Mouse (Mus musculus) MEL (cell line): ENCODE measurements around the gene Rtf1. TPM values are rescaled to one million over a fixed set of nuclear protein-coding genes. Genes with fewer than 3 reads are reported as not detected.

Experiments used
- DNase-seq: peaks from one replicate; pipeline ENCODE4 v3.0.0; 2011; ENCODE audit warnings: low read depth, low spot score
- H3K27ac ChIP-seq: 2 replicates; pipeline ENCODE4 v1.5.1; 2012; ENCODE audit warnings: low read depth, mild to moderate bottlenecking, control low read depth, low read length, moderate library complexity; ENCODE audit not compliant: control insufficient read depth
- H3K27me3 ChIP-seq, 2 experiments: fragments of 150-350 bp in 1 of 2; sonication (generic) in 1 of 2; 2 replicates each; pipeline ENCODE4 v1.6.1; 2012; ENCODE audit warnings: low read length in 2 of 2, mild to moderate bottlenecking in 2 of 2, improper control_type of control experiment in 1 of 2, moderate library complexity in 1 of 2; ENCODE audit not compliant: insufficient read depth in 2 of 2, control insufficient read depth in 1 of 2
- H3K36me3 ChIP-seq, 2 experiments: 2 replicates each; pipeline ENCODE4 v1.6.1; 2012 to 2014; ENCODE audit warnings: low read length in 2 of 2, improper control_type of control experiment in 1 of 2, inconsistent platforms in 1 of 2, mild to moderate bottlenecking in 1 of 2; ENCODE audit not compliant: insufficient read depth in 2 of 2, control insufficient read depth in 1 of 2
- H3K4me1 ChIP-seq, 2 experiments: fragments of 150-350 bp in 1 of 2; sonication (generic) in 1 of 2; 2 replicates each; pipeline ENCODE4 v1.6.1; 2012; ENCODE audit warnings: low read length in 2 of 2, improper control_type of control experiment in 1 of 2, mild to moderate bottlenecking in 1 of 2; ENCODE audit not compliant: insufficient read depth in 2 of 2, control insufficient read depth in 1 of 2
- H3K4me3 ChIP-seq, 2 experiments: fragments of 150-350 bp in 1 of 2; sonication (generic) in 1 of 2; 2 replicates each; pipeline ENCODE4 v1.5.1; 2012; ENCODE audit warnings: low read depth in 2 of 2, low read length in 2 of 2, mild to moderate bottlenecking in 2 of 2, moderate library complexity in 2 of 2, control low read depth in 1 of 2, improper control_type of control experiment in 1 of 2; ENCODE audit not compliant: control insufficient read depth in 1 of 2, insufficient read depth in 1 of 2
- H3K79me2 ChIP-seq: 2 replicates; pipeline ENCODE4 v1.6.1; 2012; ENCODE audit warnings: mild to moderate bottlenecking, low read length, moderate library complexity; ENCODE audit not compliant: control insufficient read depth, poor library complexity, insufficient read depth
- H3K9ac ChIP-seq: 2 replicates; pipeline ENCODE4 v1.6.1; 2012; ENCODE audit warnings: low read depth, mild to moderate bottlenecking, control low read depth, low read length, moderate library complexity; ENCODE audit not compliant: control insufficient read depth, poor library complexity, severe bottlenecking
- H3K9me3 ChIP-seq: fragments of 150-350 bp; sonication (generic); replicated peaks from 2 replicates; pipeline ENCODE4 v1.6.1; 2012; ENCODE audit warnings: mild to moderate bottlenecking, low read length, improper control_type of control experiment, moderate library complexity; ENCODE audit not compliant: insufficient read depth
- E2F4 ChIP-seq: IDR thresholded peaks from 2 replicates; pipeline ENCODE4 v1.6.1; 2011; ENCODE audit warnings: low read depth, low read length, improper control_type of control experiment, borderline replicate concordance
- GABPA ChIP-seq: IDR thresholded peaks from 2 replicates; pipeline ENCODE4 v1.6.1; 2012; ENCODE audit warnings: low read depth, mild to moderate bottlenecking, inconsistent platforms, low read length, improper control_type of control experiment, moderate library complexity
- HCFC1 ChIP-seq: IDR thresholded peaks from 2 replicates; pipeline ENCODE4 v1.6.1; 2012; ENCODE audit warnings: low read depth, mild to moderate bottlenecking, inconsistent platforms, low read length, improper control_type of control experiment, moderate library complexity
- JUND ChIP-seq: IDR thresholded peaks from 2 replicates; pipeline ENCODE4 v1.6.1; 2011; ENCODE audit warnings: low read depth, mild to moderate bottlenecking, improper control_type of control experiment, low read length
- KAT2A ChIP-seq: conservative IDR thresholded peaks from 2 replicates; pipeline ENCODE4 v1.6.1; 2012; ENCODE audit warnings: low read depth, low read length, improper control_type of control experiment, inconsistent platforms
- MAX ChIP-seq: IDR thresholded peaks from 2 replicates; pipeline ENCODE4 v1.6.1; 2011; ENCODE audit warnings: low read length, improper control_type of control experiment
- MAZ ChIP-seq: IDR thresholded peaks from 2 replicates; pipeline ENCODE4 v1.6.1; 2012; ENCODE audit warnings: low read depth, mild to moderate bottlenecking, inconsistent platforms, low read length, improper control_type of control experiment
- MXI1 ChIP-seq: IDR thresholded peaks from 2 replicates; pipeline ENCODE4 v1.6.1; 2011; ENCODE audit warnings: mild to moderate bottlenecking, low read depth, low read length, improper control_type of control experiment
- MYC ChIP-seq: IDR thresholded peaks from 2 replicates; pipeline ENCODE4 v1.6.1; 2011; ENCODE audit warnings: low read depth, mild to moderate bottlenecking, low read length, improper control_type of control experiment, moderate library complexity
- NRF1 ChIP-seq: IDR thresholded peaks from 2 replicates; pipeline ENCODE4 v1.6.1; 2014; ENCODE audit warnings: low read depth, mild to moderate bottlenecking, inconsistent platforms, low read length, improper control_type of control experiment, moderate library complexity; ENCODE audit not compliant: poor library complexity, insufficient read depth, severe bottlenecking
- POLR2A ChIP-seq, 2 experiments: IDR thresholded peaks; 2 replicates each; pipeline ENCODE4 v1.6.1; 2011 to 2012; ENCODE audit warnings: low read length in 2 of 2, mild to moderate bottlenecking in 2 of 2, control low read depth in 1 of 2, improper control_type of control experiment in 1 of 2, low read depth in 1 of 2, moderate library complexity in 1 of 2; ENCODE audit not compliant: control insufficient read depth in 1 of 2, insufficient read depth in 1 of 2, poor library complexity in 1 of 2
- POLR2AphosphoS2 ChIP-seq: IDR thresholded peaks from 2 replicates; pipeline ENCODE4 v1.6.1; 2011; ENCODE audit warnings: low read length, improper control_type of control experiment
- RAD21 ChIP-seq: IDR thresholded peaks from 2 replicates; pipeline ENCODE4 v1.6.1; 2011; ENCODE audit warnings: mild to moderate bottlenecking, low read depth, low read length, improper control_type of control experiment
- TCF12 ChIP-seq: IDR thresholded peaks from 2 replicates; pipeline ENCODE4 v1.6.1; 2014; ENCODE audit warnings: low read depth, mild to moderate bottlenecking, inconsistent platforms, low read length, improper control_type of control experiment, moderate library complexity
- UBTF ChIP-seq: IDR thresholded peaks from 2 replicates; pipeline ENCODE4 v1.6.1; 2012; ENCODE audit warnings: low read depth, mild to moderate bottlenecking, inconsistent platforms, low read length, improper control_type of control experiment, moderate library complexity, borderline replicate concordance; ENCODE audit not compliant: insufficient read depth
- USF1 ChIP-seq: IDR thresholded peaks from 2 replicates; pipeline ENCODE4 v1.6.1; 2014; ENCODE audit warnings: low read depth, mild to moderate bottlenecking, inconsistent platforms, low read length, improper control_type of control experiment, moderate library complexity
- USF2 ChIP-seq, 2 experiments: IDR thresholded peaks; 2 replicates each; pipeline ENCODE4 v1.6.1; 2011 to 2012; ENCODE audit warnings: improper control_type of control experiment in 2 of 2, low read length in 2 of 2, borderline replicate concordance in 1 of 2, inconsistent platforms in 1 of 2, low read depth in 1 of 2, mild to moderate bottlenecking in 1 of 2; ENCODE audit not compliant: insufficient read depth in 1 of 2
- ZC3H11A ChIP-seq: IDR thresholded peaks from 2 replicates; pipeline ENCODE4 v1.6.1; 2012; ENCODE audit warnings: low read depth, mild to moderate bottlenecking, inconsistent platforms, low read length, improper control_type of control experiment
- ZMIZ1 ChIP-seq: IDR thresholded peaks from 2 replicates; pipeline ENCODE4 v1.6.1; 2012; ENCODE audit warnings: low read depth, mild to moderate bottlenecking, inconsistent platforms, low read length, improper control_type of control experiment, moderate library complexity
- polyA plus RNA-seq, 2 experiments: library from polyadenylated mRNA; stranded (reverse) in 1 of 2; unstranded in 1 of 2; fragments of >175 nt in 1 of 2; fragments of >200 nt in 1 of 2; gene quantifications; 2 replicates each; pipeline versions ENCODE4 v1.2.1 to v1.2.4; 2012; ENCODE audit warnings: low replicate concordance in 2 of 2, low read depth in 1 of 2; ENCODE audit not compliant: insufficient read length in 2 of 2, insufficient read depth in 1 of 2, missing spikeins in 1 of 2
- total RNA-seq: library from RNA; depleted of rRNA; stranded (reverse); fragments of 300-350 nt; gene quantifications from 2 replicates; pipeline ENCODE4 v1.2.3, GENCODE M21; 2012

Rtf1 gene
- total and polyA plus RNA-seq, 3 experiments: 10.6 to 46.0 TPM; not detected in 1

DNA sequence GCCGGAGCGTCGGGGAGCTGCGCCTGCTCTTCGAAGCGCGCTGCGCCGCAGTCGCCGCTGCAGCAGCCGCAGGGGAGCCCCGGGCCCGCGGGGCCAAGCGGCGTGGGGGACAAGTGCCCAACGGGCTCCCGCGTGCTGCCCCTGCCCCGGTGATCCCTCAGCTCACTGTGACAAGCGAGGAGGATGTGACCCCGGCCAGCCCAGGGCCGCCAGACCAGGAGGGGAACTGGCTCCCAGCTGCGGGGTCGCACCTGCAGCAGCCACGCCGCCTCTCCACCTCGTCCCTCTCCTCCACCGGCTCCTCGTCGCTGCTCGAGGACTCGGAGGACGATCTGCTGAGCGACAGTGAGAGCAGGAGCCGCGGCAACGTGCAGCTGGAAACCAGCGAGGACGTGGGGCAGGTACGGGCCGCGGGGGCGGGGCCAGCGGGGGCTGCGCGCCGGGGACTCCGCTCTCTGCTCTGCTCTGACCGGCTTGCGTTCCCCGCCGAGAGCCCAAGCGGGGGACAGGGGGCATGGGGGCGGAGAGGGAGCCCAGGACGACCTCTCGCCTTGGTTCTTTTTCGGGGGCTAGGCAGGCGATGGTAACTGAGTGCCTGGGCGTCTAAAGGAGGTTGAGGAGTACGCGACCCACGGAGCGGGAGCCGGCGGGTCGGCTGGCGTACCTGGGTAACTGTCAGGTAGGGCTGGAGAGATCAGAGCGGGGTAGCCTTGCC is 67.8 kb downstream of the Rtf1 start:
- TF ChIP-seq JUND (no peak), MAX (no peak), ZC3H11A (no peak), KAT2A (no peak), GABPA (no peak), RAD21 (no peak), TCF12 (no peak), POLR2A (IDR thresholded peaks at IDR 0.05; ENCODE audit: control insufficient read depth in 1 of 2, insufficient read depth in 1 of 2, low read depth in 1 of 2, low read length in 2 of 2, poor library complexity in 1 of 2) (peak in 1 of 2 experiments; percentile 16; a peak in 1 of 4 replicates), MAZ (0 out of 2 replicates have a peak, but pooled peaks have one; percentile 18), MXI1 (0 out of 2 replicates have a peak, but pooled peaks have one; percentile 21)
- TF ChIP-seq, all 39 proteins: peak for 3
- no peaks in the 10 kb centered on the region for H3K9me3 ChIP-seq
- peak overlapping the region; percentile 66 for H3K9ac ChIP-seq
- no peaks in the 10 kb centered on the region for H3K27me3 ChIP-seq
- H3K27ac ChIP-seq: no peak overlapping the region
- no peaks in the 10 kb centered on the region; a peak in 1 of 4 replicates for H3K36me3 ChIP-seq
- peaks cover 3% of the 10 kb centered on the region; the same call in 1 of the 2 replicates for H3K79me2 ChIP-seq
- peaks cover 0 to 3% of the 10 kb centered on the region in 2 experiments; a peak in 1 of 4 replicates for H3K4me1 ChIP-seq
- peak overlapping the region; percentile 60 to 98 for H3K4me3 ChIP-seq
- peak; percentile 63 for DNase-seq

DNA sequence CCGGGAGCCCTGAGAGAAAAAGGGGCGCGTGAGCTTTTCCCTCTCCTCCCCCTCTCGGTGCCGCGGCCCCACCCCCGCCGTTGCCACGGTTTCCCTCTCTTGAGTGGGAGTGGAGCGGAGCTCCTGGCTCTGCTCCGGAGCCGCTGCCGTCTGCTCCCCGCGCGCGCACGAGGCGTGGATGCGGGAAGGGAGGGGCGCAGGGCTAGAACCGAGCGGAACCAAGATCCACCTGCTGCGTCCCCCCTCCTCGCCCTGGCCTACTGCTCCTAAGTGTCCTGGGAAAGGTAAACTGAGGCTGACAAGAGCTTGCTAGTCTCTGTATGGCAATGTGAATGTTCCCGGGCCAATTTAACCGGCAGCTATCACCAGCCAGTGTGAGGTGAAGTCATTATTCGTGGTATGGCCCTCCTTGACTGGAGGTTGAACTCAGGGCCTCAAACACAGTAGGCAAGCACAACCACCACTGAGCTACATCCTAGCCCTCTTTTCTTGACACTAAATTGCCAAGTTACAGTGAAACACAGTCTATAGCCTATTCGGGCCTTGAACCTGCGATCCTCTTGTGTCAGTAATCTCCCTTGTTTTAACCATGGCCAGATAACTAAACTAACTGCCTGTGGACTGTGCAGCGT is 68.4 kb downstream of the Rtf1 start:
- H3K9ac ChIP-seq: peak overlapping the region; percentile 66
- no peak overlapping the region for H3K27ac ChIP-seq
- no peak for DNase-seq
- peaks cover 0 to 3% of the 10 kb centered on the region in 2 experiments; a peak in 1 of 4 replicates for H3K4me1 ChIP-seq
- peak overlapping the region; percentile 60 to 98 for H3K4me3 ChIP-seq
- no peaks in the 10 kb centered on the region for H3K27me3 ChIP-seq
- H3K79me2 ChIP-seq: peaks cover 3% of the 10 kb centered on the region; the same call in 1 of the 2 replicates
- no peaks in the 10 kb centered on the region; a peak in 1 of 4 replicates for H3K36me3 ChIP-seq
- TF ChIP-seq POLR2AphosphoS2: no peak
- TF ChIP-seq NRF1: no peak
- TF ChIP-seq, all 39 proteins: peak for 0
- H3K9me3 ChIP-seq: no peaks in the 10 kb centered on the region

DNA sequence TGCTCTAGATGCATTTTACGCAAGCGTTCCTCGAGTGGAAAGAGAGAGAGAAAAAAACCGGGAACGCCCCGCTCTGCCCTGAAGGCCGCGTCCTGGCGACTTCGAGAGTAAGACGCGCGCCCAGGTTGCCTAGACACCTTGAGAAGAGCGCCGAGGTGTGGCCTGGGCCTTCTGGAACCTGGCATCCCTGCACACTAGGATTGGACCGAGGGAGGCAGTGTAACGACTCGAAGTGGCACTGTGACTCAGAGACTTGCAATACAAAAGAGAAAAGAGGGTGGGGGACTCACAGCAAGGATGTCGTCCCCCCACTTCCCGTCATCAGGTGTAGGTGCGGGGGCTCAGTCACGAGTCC is 68.9 kb downstream of the Rtf1 start:
- Histone ChIP-seq H3K79me2 (peaks cover 3% of the 10 kb centered on the region; the same call in 1 of the 2 replicates), H3K27me3 (no peaks in the 10 kb centered on the region), H3K4me1 (peaks cover 0 to 3% of the 10 kb centered on the region in 2 experiments; a peak in 1 of 4 replicates), H3K36me3 (no peaks in the 10 kb centered on the region; a peak in 1 of 4 replicates), H3K27ac (no peak overlapping the region), H3K9me3 (no peaks in the 10 kb centered on the region), H3K9ac (no peak overlapping the region), H3K4me3 (no peak overlapping the region)
- TF ChIP-seq POLR2AphosphoS2: no peak
- no peak for TF ChIP-seq UBTF
- no peak for TF ChIP-seq USF1
- TF ChIP-seq JUND: no peak
- no peak for TF ChIP-seq HCFC1
- no peak for TF ChIP-seq USF2 (IDR thresholded peaks at IDR 0.05; ENCODE audit: borderline replicate concordance in 1 of 2, insufficient read depth in 1 of 2, low read depth in 1 of 2, low read length in 2 of 2)
- no peak for TF ChIP-seq E2F4
- TF ChIP-seq ZMIZ1: no peak
- no peak for TF ChIP-seq MYC
- no peak for TF ChIP-seq MAX
- DNase-seq: no peak
